Mouse (Mus musculus) embryonic facial prominence, embryonic 13.5 days (tissue): ENCODE results near the gene Cyth4. TPM values are rescaled to one million over a fixed set of nuclear protein-coding genes. Genes with fewer than 3 reads are reported as not detected.

Source experiments
- ATAC-seq: fragments of 200-750 bp; cut with Nextera tagmentation; 2 replicates; pipeline ENCODE4 v1.8.0; 2017; ENCODE audit warnings: low read depth; ENCODE audit not compliant: insufficient number of reproducible peaks, insufficient read depth, low FRiP score, low TSS enrichment
- H3K27ac ChIP-seq: fragments of 300-500 bp; sonication (generic); 2 replicates; pipeline ENCODE4 v1.5.1; 2015; ENCODE audit warnings: moderate library complexity, mild to moderate bottlenecking, inconsistent platforms
- H3K27me3 ChIP-seq: fragments of 300-500 bp; sonication (generic); 2 replicates; pipeline ENCODE4 v1.6.1; 2015; ENCODE audit warnings: mild to moderate bottlenecking, inconsistent platforms
- H3K36me3 ChIP-seq: fragments of 300-500 bp; sonication (generic); 2 replicates; pipeline ENCODE4 v1.6.1; 2015; ENCODE audit warnings: mild to moderate bottlenecking, inconsistent platforms
- H3K4me1 ChIP-seq: fragments of 300-500 bp; sonication (generic); 2 replicates; pipeline ENCODE4 v1.6.1; 2015; ENCODE audit warnings: inconsistent platforms
- H3K4me2 ChIP-seq: fragments of 300-500 bp; sonication (generic); 2 replicates; pipeline ENCODE4 v1.6.1; 2015; ENCODE audit warnings: moderate library complexity, mild to moderate bottlenecking, inconsistent platforms
- H3K4me3 ChIP-seq: fragments of 300-500 bp; sonication (generic); 2 replicates; pipeline ENCODE4 v1.5.1; 2015; ENCODE audit warnings: mild to moderate bottlenecking, inconsistent platforms
- H3K9ac ChIP-seq: fragments of 300-500 bp; sonication (generic); 2 replicates; pipeline ENCODE4 v1.6.1; 2015; ENCODE audit warnings: mild to moderate bottlenecking, inconsistent platforms
- H3K9me3 ChIP-seq: fragments of 300-500 bp; sonication (generic); 2 replicates; pipeline ENCODE4 v1.6.1; 2016; ENCODE audit warnings: inconsistent platforms
- WGBS: fragments of 180-500 bp; shearing (Covaris S2); methylation state at CpG from one replicate; pipeline ENCODE4 v1.1.7; 2015; ENCODE audit warnings: mixed read lengths; 5-methylcytosine and 5-hydroxymethylcytosine counted together
- polyA plus RNA-seq: library from polyadenylated mRNA; unstranded; fragments of >200 nt; fragmentation: Nextera tagmentation; extraction: Ambion mirVana; gene quantifications from 2 replicates; pipeline ENCODE4 v1.2.1, GENCODE M21; 2015

The Cyth4 gene
- polyA plus RNA-seq, 1 experiment from 2014 or later = 8.5 TPM

GRCm38 (mm10) chr15:78588049-78588448, 8.8 kb upstream of the Cyth4 start:
- ATAC-seq = no peak
- Histone ChIP-seq H3K4me3 (no peak overlapping the region), H3K9ac (no peak overlapping the region), H3K9me3 (0 out of 2 replicates have a peak, but pooled peaks cover 4% of the 10 kb centered on the region), H3K27me3 (0 out of 2 replicates have a peak, but pooled peaks cover 3% of the 10 kb centered on the region), H3K36me3 (no peaks in the 10 kb centered on the region), H3K4me1 (peaks cover 8% of the 10 kb centered on the region; the same call in 1 of the 2 replicates), H3K27ac (no peak overlapping the region), H3K4me2 (no peak overlapping the region)
- 86% methylated on average over 4 of the region's 4 CpGs for WGBS

GRCm38 (mm10) chr15:78588900-78589299, 7.9 kb upstream of the Cyth4 start:
- peaks cover 8% of the 10 kb centered on the region; the same call in 1 of the 2 replicates for H3K4me1 ChIP-seq
- no peak for ATAC-seq
- no peak overlapping the region for H3K4me2 ChIP-seq
- whole genome bisulfite sequencing = 81% methylated on average over 4 of the region's 4 CpGs
- no peak overlapping the region for H3K9ac ChIP-seq
- H3K4me3 ChIP-seq = no peak overlapping the region
- H3K36me3 ChIP-seq = no peaks in the 10 kb centered on the region
- H3K9me3 ChIP-seq = 0 out of 2 replicates have a peak, but pooled peaks cover 4% of the 10 kb centered on the region
- no peak overlapping the region for H3K27ac ChIP-seq
- no peaks in the 10 kb centered on the region for H3K27me3 ChIP-seq

- H3K36me3 ChIP-seq = no peaks in the 10 kb centered on the region
- no peaks in the 10 kb centered on the region for H3K9me3 ChIP-seq
- H3K9ac ChIP-seq = no peak overlapping the region
- no peak overlapping the region for H3K27ac ChIP-seq
- no peak overlapping the region for H3K4me2 ChIP-seq
- WGBS = 76% methylated on average over 6 of the region's 6 CpGs
- ATAC-seq = no peak
- H3K4me3 ChIP-seq = no peak overlapping the region
- H3K27me3 ChIP-seq = no peaks in the 10 kb centered on the region
- peaks cover 8% of the 10 kb centered on the region; the same call in 1 of the 2 replicates for H3K4me1 ChIP-seq
These were observed 6.9 kb upstream of the Cyth4 start for GRCm38 (mm10) chr15:78589936-78590335.

- Histone ChIP-seq H3K9me3 (no peaks in the 10 kb centered on the region), H3K36me3 (no peaks in the 10 kb centered on the region), H3K4me2 (no peak overlapping the region), H3K4me3 (no peak overlapping the region), H3K9ac (no peak overlapping the region), H3K4me1 (peaks cover 8% of the 10 kb centered on the region; the same call in 1 of the 2 replicates), H3K27me3 (no peaks in the 10 kb centered on the region), H3K27ac (no peak overlapping the region)
- 75% methylated on average over 6 of the region's 6 CpGs for WGBS
- no peak for ATAC-seq
These were observed 6.1 kb upstream of the Cyth4 start for GRCm38 (mm10) chr15:78590785-78591184.

- no peak overlapping the region for H3K4me2 ChIP-seq
- WGBS = 49% methylated on average over 15 of the region's 15 CpGs
- no peaks in the 10 kb centered on the region for H3K9me3 ChIP-seq
- H3K27me3 ChIP-seq = no peaks in the 10 kb centered on the region
- no peak for ATAC-seq
- no peak overlapping the region for H3K9ac ChIP-seq
- no peak overlapping the region for H3K27ac ChIP-seq
- no peaks in the 10 kb centered on the region for H3K36me3 ChIP-seq
- peaks cover 8% of the 10 kb centered on the region; the same call in 1 of the 2 replicates for H3K4me1 ChIP-seq
- no peak overlapping the region for H3K4me3 ChIP-seq
These were observed 5.0 kb upstream of the Cyth4 start for GRCm38 (mm10) chr15:78591680-78592451.

- 73% methylated on average over 14 of the region's 14 CpGs for WGBS
- no peak for ATAC-seq
- Histone ChIP-seq H3K36me3 (no peaks in the 10 kb centered on the region), H3K4me2 (no peak overlapping the region), H3K9ac (no peak overlapping the region), H3K27ac (no peak overlapping the region), H3K27me3 (no peaks in the 10 kb centered on the region), H3K4me1 (peaks cover 8% of the 10 kb centered on the region; the same call in 1 of the 2 replicates), H3K9me3 (no peaks in the 10 kb centered on the region), H3K4me3 (no peak overlapping the region)
These were observed 4.3 kb upstream of the Cyth4 start for GRCm38 (mm10) chr15:78592452-78592968.

- no peaks in the 10 kb centered on the region for H3K9me3 ChIP-seq
- H3K4me2 ChIP-seq = no peak overlapping the region
- no peak overlapping the region for H3K27ac ChIP-seq
- H3K27me3 ChIP-seq = no peaks in the 10 kb centered on the region; the same call in 1 of the 2 replicates
- H3K36me3 ChIP-seq = no peaks in the 10 kb centered on the region
- ATAC-seq = no peak
- H3K4me1 ChIP-seq = peaks cover 8% of the 10 kb centered on the region; the same call in 1 of the 2 replicates
- no peak overlapping the region for H3K9ac ChIP-seq
- WGBS = 83% methylated on average over 7 of the region's 7 CpGs
- H3K4me3 ChIP-seq = no peak overlapping the region
These were observed 2.9 kb upstream of the Cyth4 start for GRCm38 (mm10) chr15:78593896-78594425.

GRCm38 (mm10) chr15:78594831-78595230, 2.0 kb upstream of the Cyth4 start:
- Histone ChIP-seq H3K9ac (no peak overlapping the region), H3K27me3 (no peaks in the 10 kb centered on the region; the same call in 1 of the 2 replicates), H3K9me3 (no peaks in the 10 kb centered on the region), H3K36me3 (no peaks in the 10 kb centered on the region), H3K27ac (no peak overlapping the region), H3K4me1 (peaks cover 8% of the 10 kb centered on the region; the same call in 1 of the 2 replicates), H3K4me3 (no peak overlapping the region), H3K4me2 (no peak overlapping the region)
- ATAC-seq = no peak
- 88% methylated on average over 2 of the region's 2 CpGs for WGBS

GRCm38 (mm10) chr15:78595468-78595867, 1.4 kb upstream of the Cyth4 start:
- Histone ChIP-seq H3K4me2 (no peak overlapping the region), H3K27me3 (no peaks in the 10 kb centered on the region; the same call in 1 of the 2 replicates), H3K4me1 (peaks cover 8% of the 10 kb centered on the region; the same call in 1 of the 2 replicates), H3K36me3 (no peaks in the 10 kb centered on the region), H3K9ac (no peak overlapping the region), H3K4me3 (no peak overlapping the region), H3K27ac (no peak overlapping the region), H3K9me3 (no peaks in the 10 kb centered on the region)
- ATAC-seq = no peak
- WGBS = 72% methylated on average over 5 of the region's 5 CpGs

- Histone ChIP-seq H3K4me1 (peaks cover 5% of the 10 kb centered on the region; the same call in 1 of the 2 replicates), H3K27me3 (no peaks in the 10 kb centered on the region; the same call in 1 of the 2 replicates), H3K4me2 (no peak overlapping the region), H3K27ac (no peak overlapping the region), H3K36me3 (no peaks in the 10 kb centered on the region), H3K4me3 (no peak overlapping the region), H3K9ac (no peak overlapping the region), H3K9me3 (no peaks in the 10 kb centered on the region)
- 71% methylated on average over 6 of the region's 6 CpGs for WGBS
- no peak for ATAC-seq
These were observed 343 bp upstream of the Cyth4 start for GRCm38 (mm10) chr15:78596504-78596903.

GRCm38 (mm10) chr15:78597729-78598128, 882 bp downstream of the Cyth4 start:
- Histone ChIP-seq H3K27ac (no peak overlapping the region), H3K27me3 (no peaks in the 10 kb centered on the region; the same call in 1 of the 2 replicates), H3K9me3 (no peaks in the 10 kb centered on the region), H3K4me2 (no peak overlapping the region), H3K9ac (no peak overlapping the region), H3K36me3 (no peaks in the 10 kb centered on the region), H3K4me3 (no peak overlapping the region), H3K4me1 (no peaks in the 10 kb centered on the region; the same call in 1 of the 2 replicates)
- 52% methylated on average over 4 of the region's 4 CpGs for WGBS
- no peak for ATAC-seq
